Mouse (Mus musculus) myocyte (in vitro differentiated cells): ENCODE measurements around the gene Snx1. TPM values are rescaled to one million over a fixed set of nuclear protein-coding genes. Genes with fewer than 3 reads are reported as not detected.

ENCODE experiments used
- H3K27me3 ChIP-seq: one replicate; pipeline ENCODE4 v1.6.1; 2011; ENCODE audit not compliant: control insufficient read depth, insufficient read depth, insufficient read length
- H3K36me3 ChIP-seq: one replicate; pipeline ENCODE4 v1.6.1; 2011; ENCODE audit not compliant: control insufficient read depth, insufficient read depth
- H3K4me2 ChIP-seq: one replicate; pipeline ENCODE4 v1.6.1; 2011; ENCODE audit warnings: low read depth, control low read depth
- H3K4me3 ChIP-seq: one replicate; pipeline ENCODE4 v1.5.1; 2011; ENCODE audit warnings: mild to moderate bottlenecking, control low read depth, moderate library complexity
- H3K79me2 ChIP-seq: one replicate; pipeline ENCODE4 v1.6.1; 2011; ENCODE audit not compliant: control insufficient read depth, insufficient read depth
- H3ac ChIP-seq: one replicate; pipeline ENCODE4 v1.6.1; 2011; ENCODE audit not compliant: control insufficient read depth, insufficient read length
- CEBPB ChIP-seq: IDR thresholded peaks from 2 replicates; pipeline ENCODE4 v1.6.1; 2011; ENCODE audit warnings: mild to moderate bottlenecking, moderate library complexity; ENCODE audit not compliant: poor library complexity, insufficient read depth, severe bottlenecking
- E2F4 ChIP-seq: IDR thresholded peaks from one replicate; pipeline ENCODE4 v1.6.1; 2011; ENCODE audit warnings: mild to moderate bottlenecking, control low read depth, moderate library complexity; ENCODE audit not compliant: insufficient read depth
- MAX ChIP-seq: IDR thresholded peaks from one replicate; pipeline ENCODE4 v1.6.1; 2011; ENCODE audit warnings: low read depth, mild to moderate bottlenecking, control low read depth
- MYOD1 ChIP-seq, 3 experiments: IDR thresholded peaks; one replicate each; pipeline ENCODE4 v1.6.1; 2011; ENCODE audit warnings: control low read depth in 2 of 3, low read depth in 2 of 3, mild to moderate bottlenecking in 2 of 3, moderate library complexity in 1 of 3; ENCODE audit not compliant: insufficient read length in 2 of 3, control insufficient read depth in 1 of 3
- MYOG ChIP-seq, 3 experiments: IDR thresholded peaks; one replicate each; pipeline ENCODE4 v1.6.1; 2011; ENCODE audit warnings: control low read depth in 2 of 3, low read depth in 2 of 3, mild to moderate bottlenecking in 2 of 3; ENCODE audit not compliant: insufficient read length in 2 of 3, control insufficient read depth in 1 of 3, insufficient read depth in 1 of 3
- POLR2A ChIP-seq: IDR thresholded peaks from one replicate; pipeline ENCODE4 v1.6.1; 2011; ENCODE audit warnings: low read depth, mild to moderate bottlenecking, control low read depth, moderate library complexity; ENCODE audit not compliant: insufficient read length
- POLR2AphosphoS2 ChIP-seq: IDR thresholded peaks from one replicate; pipeline ENCODE4 v1.6.1; 2011; ENCODE audit warnings: low read depth, control low read depth; ENCODE audit not compliant: insufficient read length
- REST ChIP-seq: IDR thresholded peaks from one replicate; pipeline ENCODE4 v1.6.1; 2011; ENCODE audit warnings: mild to moderate bottlenecking, control low read depth, moderate library complexity; ENCODE audit not compliant: insufficient read depth, insufficient read length
- SRF ChIP-seq: IDR thresholded peaks from one replicate; pipeline ENCODE4 v1.6.1; 2011; ENCODE audit warnings: low read depth; ENCODE audit not compliant: control insufficient read depth, insufficient read length
- TCF12 ChIP-seq: IDR thresholded peaks from one replicate; pipeline ENCODE4 v1.6.1; 2011; ENCODE audit warnings: mild to moderate bottlenecking, control low read depth; ENCODE audit not compliant: poor library complexity, insufficient read depth, severe bottlenecking
- TCF3 ChIP-seq: IDR thresholded peaks from one replicate; pipeline ENCODE4 v1.6.1; 2011; ENCODE audit warnings: low read depth, control low read depth; ENCODE audit not compliant: insufficient read length
- USF1 ChIP-seq: IDR thresholded peaks from one replicate; pipeline ENCODE4 v1.6.1; 2011; ENCODE audit warnings: low read depth, mild to moderate bottlenecking, control low read depth, moderate library complexity
- polyA plus RNA-seq: library from polyadenylated mRNA; unstranded; fragments of >200 nt; fragmentation: generic; extraction: Trizol; gene quantifications from one replicate; pipeline ENCODE4 v1.2.1, GENCODE M21; 2012; ENCODE audit warnings: missing spikeins

Gene Snx1
- polyA plus RNA-seq, 1 experiment = 82.9 TPM

GRCm38 (mm10) chr9:66061656-66062055 lies 64.7 kb downstream of the Snx1 start:
- TF ChIP-seq MAX (no peak), MYOG (IDR thresholded peaks at IDR 0.05; ENCODE audit: control insufficient read depth in 1 of 3, insufficient read depth in 1 of 3, insufficient read length in 2 of 3, low read depth in 2 of 3) (no peak), E2F4 (no peak), TCF3 (no peak), SRF (no peak), USF1 (no peak), POLR2A (no peak), POLR2AphosphoS2 (no peak), MYOD1 (IDR thresholded peaks at IDR 0.05; ENCODE audit: control insufficient read depth in 1 of 3, insufficient read length in 2 of 3, low read depth in 2 of 3) (no peak), CEBPB (no peak), REST (no peak), TCF12 (no peak)
- Histone ChIP-seq H3K4me2 (peak overlapping the region; percentile 98), H3K36me3 (peaks cover 28% of the 10 kb centered on the region), H3ac (no peak overlapping the region), H3K4me3 (peak overlapping the region; percentile 93), H3K79me2 (peaks cover 17% of the 10 kb centered on the region), H3K27me3 (no peaks in the 10 kb centered on the region)

GRCm38 (mm10) chr9:66060986-66061385 lies 65.4 kb downstream of the Snx1 start:
- Histone ChIP-seq H3K79me2 (peaks cover 17% of the 10 kb centered on the region), H3K36me3 (peaks cover 26% of the 10 kb centered on the region), H3K4me3 (peak overlapping the region; percentile 93), H3ac (peak overlapping the region; percentile 29), H3K27me3 (no peaks in the 10 kb centered on the region), H3K4me2 (peak overlapping the region; percentile 98)
- TF ChIP-seq E2F4 (no peak), MYOD1 (IDR thresholded peaks at IDR 0.05; ENCODE audit: control insufficient read depth in 1 of 3, insufficient read length in 2 of 3, low read depth in 2 of 3) (peak in 1 of 3 experiments; percentile 29), USF1 (no peak), CEBPB (no peak), POLR2AphosphoS2 (no peak)

DNA sequence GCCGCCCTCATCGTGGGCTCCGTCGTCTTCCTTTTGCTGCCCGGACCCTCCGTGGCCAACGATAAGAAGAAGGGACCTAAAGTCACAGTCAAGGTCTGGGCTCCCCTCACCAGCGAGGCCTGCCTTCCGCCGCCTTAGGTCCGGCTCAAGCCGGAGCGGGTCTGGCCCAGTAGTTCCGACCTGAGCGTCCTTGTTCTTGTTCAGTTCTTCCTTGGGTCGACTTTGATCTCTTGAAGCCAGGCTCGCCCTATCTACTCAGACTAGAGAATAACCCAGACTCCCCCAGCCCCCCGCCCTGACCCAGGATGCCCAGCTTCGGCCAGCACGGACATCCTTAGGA lies 66.1 kb downstream of the Snx1 start:
- peak overlapping the region; percentile 98 for H3K4me2 ChIP-seq
- H3K36me3 ChIP-seq = peaks cover 26% of the 10 kb centered on the region
- H3ac ChIP-seq = peak overlapping the region; percentile 29
- H3K79me2 ChIP-seq = peaks cover 17% of the 10 kb centered on the region
- H3K27me3 ChIP-seq = no peaks in the 10 kb centered on the region
- H3K4me3 ChIP-seq = peak overlapping the region; percentile 93
- TF ChIP-seq MAX (no peak), CEBPB (no peak), E2F4 (no peak), TCF12 (no peak), POLR2AphosphoS2 (no peak), USF1 (no peak), MYOD1 (IDR thresholded peaks at IDR 0.05; ENCODE audit: control insufficient read depth in 1 of 3, insufficient read length in 2 of 3, low read depth in 2 of 3) (no peak), REST (no peak), POLR2A (no peak), MYOG (IDR thresholded peaks at IDR 0.05; ENCODE audit: control insufficient read depth in 1 of 3, insufficient read depth in 1 of 3, insufficient read length in 2 of 3, low read depth in 2 of 3) (no peak), TCF3 (no peak), SRF (no peak)

DNA sequence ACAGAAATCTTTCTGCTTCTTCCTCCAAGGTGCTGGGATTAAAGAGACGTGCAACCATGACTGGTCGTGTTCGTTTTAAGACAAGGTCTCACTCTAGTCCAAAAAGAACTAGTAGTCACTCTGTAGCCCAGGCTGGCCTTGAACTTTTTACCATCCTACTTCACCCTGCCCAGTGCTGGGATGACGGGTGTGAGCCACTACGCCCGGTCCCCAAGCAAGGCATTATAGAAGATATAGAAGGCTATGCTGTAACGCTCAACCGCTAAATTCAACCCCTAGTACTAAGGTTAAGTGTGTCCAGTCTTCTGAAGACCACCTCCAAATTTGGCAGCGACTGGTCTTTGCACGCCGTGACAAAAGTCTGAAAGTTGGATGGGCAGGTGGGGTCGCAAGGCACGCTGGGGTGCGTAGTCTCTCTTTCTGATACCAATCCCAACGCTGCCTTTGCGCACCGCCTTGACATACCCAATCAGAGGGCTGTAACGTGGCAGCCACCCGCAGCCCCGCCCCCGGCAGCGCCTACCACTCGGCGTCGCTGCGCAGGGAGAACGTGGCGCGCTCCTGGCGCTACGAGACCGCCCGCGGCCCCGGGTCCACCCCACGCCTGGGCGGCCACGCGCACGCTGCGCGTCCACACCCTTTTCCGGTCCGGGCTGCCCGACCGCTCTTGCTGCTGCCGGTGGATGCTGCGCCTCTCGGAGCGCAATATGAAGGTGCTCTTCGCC lies 66.6 kb downstream of the Snx1 start, which contains the start of gene Ppib:
Gene Ppib, plus strand, starts transcription at position 640 of the 725 bp plus-strand sequence.
- peaks cover 26% of the 10 kb centered on the region for H3K36me3 ChIP-seq
- peak within 1 kb of the TSS; percentile 93 for H3K4me3 ChIP-seq
- peaks cover 17% of the 10 kb centered on the region for H3K79me2 ChIP-seq
- H3K4me2 ChIP-seq = peak within 1 kb of the TSS; percentile 98
- TF ChIP-seq TCF3 (no peak), E2F4 (no peak), MAX (no peak), POLR2AphosphoS2 (peak; percentile 96), TCF12 (no peak), REST (no peak), MYOD1 (IDR thresholded peaks at IDR 0.05; ENCODE audit: control insufficient read depth in 1 of 3, insufficient read length in 2 of 3, low read depth in 2 of 3) (peak in 2 of 3 experiments; percentile 45 to 47), MYOG (IDR thresholded peaks at IDR 0.05; ENCODE audit: control insufficient read depth in 1 of 3, insufficient read depth in 1 of 3, insufficient read length in 2 of 3, low read depth in 2 of 3) (peak in 2 of 3 experiments; percentile 25 to 36), POLR2A (peak; percentile 94), SRF (peak; percentile 82)
- H3ac ChIP-seq = peak within 1 kb of the TSS; percentile 29
- no peaks in the 10 kb centered on the region for H3K27me3 ChIP-seq

- Histone ChIP-seq H3K79me2 (no peaks in the 10 kb centered on the region), H3K27me3 (no peaks in the 10 kb centered on the region), H3K4me2 (no peak overlapping the region), H3K36me3 (no peaks in the 10 kb centered on the region), H3K4me3 (no peak overlapping the region), H3ac (no peak overlapping the region)
- TF ChIP-seq E2F4 (no peak), POLR2AphosphoS2 (no peak), TCF3 (no peak)
Observed at GRCm38 (mm10) chr9:66053620-66054019, 72.8 kb downstream of the Snx1 start.
